8 mouse cellular contexts compared by ENCODE assay signal in genomic region chr14:100459601-100460290, GRCm38 (mm10).
DNase-seq lines count a peak whose midpoint lies in the region; ATAC-seq and TF ChIP-seq lines count a peak whose summit lies in the region.

No protein-coding gene starts in this region.

- no peak for TF ChIP-seq POLR2A in brain, embryonic 14.5 days (IDR thresholded peaks at IDR 0.05; ENCODE audit: borderline replicate concordance, extremely low read depth, insufficient read depth, insufficient read length, poor library complexity, severe bottlenecking)

- no peaks in the 10 kb centered on the region for H3K36me3 ChIP-seq in hindbrain, embryonic 13.5 days

- intact Hi-C loops in heart, postnatal 36 days (cut with DNase I), result loop anchor here (2.0 to 5.0 kb wide), 3 partner anchors 172 to 449 kb away; no protein-coding TSS in a partner anchor

- no peaks in the 10 kb centered on the region for H3K27me3 ChIP-seq in hindbrain, embryonic 13.5 days

- peaks cover 44% of the 10 kb centered on the region for H3K4me1 ChIP-seq in hindbrain, embryonic 13.5 days (replicated peaks)

- peak overlapping the region; percentile 47 for H3K4me2 ChIP-seq in hindbrain, embryonic 13.5 days

- peak overlapping the region; percentile 43; the same call in 1 of the 2 replicates for H3K9ac ChIP-seq in hindbrain, embryonic 13.5 days

- H3K27ac ChIP-seq in hindbrain, embryonic 13.5 days, result peak overlapping the region; percentile 91

- no peak for TF ChIP-seq CTCF in brain, embryonic 14.5 days (IDR thresholded peaks at IDR 0.05; ENCODE audit: borderline replicate concordance, extremely low read depth, insufficient read depth, insufficient read length)

- no peak for ATAC-seq in hindbrain, embryonic 13.5 days (ENCODE audit: low FRiP score)
- 0 out of 2 replicates have a peak, but pooled peaks have one; percentile 12 for ATAC-seq in megakaryocyte progenitor cell, adult 5-6 weeks (replicated peaks; ENCODE audit: poor library complexity)

- WGBS in hindbrain, embryonic 13.5 days, result 15% methylated on average over 8 of the region's 8 CpGs

- peak; percentile 11 for DNase-seq in cerebellum, adult 9-11 months
- DNase-seq in cerebellum, adult 11 months, result no peak
- DNase-seq in brain, embryonic 14.5 days (ENCODE audit: low read depth), result peak; percentile 41
- DNase-seq in adrenal gland, adult (ENCODE audit: inconsistent age in 2 of 2, low spot score in 1 of 2), result no peak
- no peak for DNase-seq in retina, embryonic 14.5 days (ENCODE audit: low spot score)
- DNase-seq in heart, postnatal 36 days, result no peak

- no peaks in the 10 kb centered on the region for H3K9me3 ChIP-seq in hindbrain, embryonic 13.5 days

- H3K4me3 ChIP-seq in hindbrain, embryonic 13.5 days, result no peak overlapping the region

Comparison
In these comparisons a context has a peak if more than half of its experiments do, and no peak if none do; other contexts are left out.
1. DNase-seq: peak in cerebellum, adult 9-11 months (single experiment) and brain, embryonic 14.5 days (single experiment); none in cerebellum, adult 11 months (single experiment), adrenal gland, adult (0 of 2), retina, embryonic 14.5 days (single experiment) and heart, postnatal 36 days (0 of 2).